Mouse (Mus musculus) cortical plate, adult 2 months (tissue): Measurements from ENCODE around the gene Fhl2.

ENCODE experiments used
- CTCF ChIP-seq: fragments of 200-500 bp; IDR thresholded peaks from 2 replicates; pipeline ENCODE4 v1.5.1; 2011; ENCODE audit warnings: mild to moderate bottlenecking, control low read depth, low read length; ENCODE audit not compliant: insufficient read depth; ENCODE audit errors: extremely low read depth
- POLR2A ChIP-seq: fragments of 200-500 bp; IDR thresholded peaks from 2 replicates; pipeline ENCODE4 v1.6.1; 2011; ENCODE audit warnings: mild to moderate bottlenecking, low read length, control low read depth; ENCODE audit not compliant: insufficient read depth; ENCODE audit errors: extremely low read depth

DNA sequence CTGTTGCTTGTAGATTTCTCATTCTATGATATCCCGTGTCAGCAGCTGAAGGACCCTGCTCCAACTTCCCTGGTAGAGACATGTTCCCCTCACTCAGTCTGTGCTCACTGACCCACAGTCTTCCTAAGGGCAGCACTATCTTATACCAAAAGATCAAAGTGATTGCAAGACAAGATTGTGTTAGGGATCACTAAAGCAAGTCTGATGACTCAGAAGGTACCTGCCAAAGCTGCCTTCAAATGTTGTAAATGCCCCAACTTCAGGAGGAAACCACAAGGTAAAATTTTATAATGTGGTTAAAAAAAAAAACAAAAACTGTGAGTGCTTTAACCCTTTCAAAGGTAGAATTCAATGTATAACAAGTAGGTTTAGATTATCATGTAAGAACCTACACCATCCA lies 10.4 kb upstream of the Fhl2 start:
- no peak for TF ChIP-seq CTCF
- TF ChIP-seq POLR2A: no peak
